Mouse (Mus musculus): ENCODE results near the gene Cnst.

The Cnst gene

GRCm38 (mm10) chr1:179553197-179553948 lies 7.2 kb downstream of the Cnst start:
- DNase-seq (ENCODE audit: extremely low read depth, low read depth): no peak

- no peak for DNase-seq (ENCODE audit: extremely low read depth, low read depth)
Measured at GRCm38 (mm10) chr1:179553949-179554347, 7.8 kb downstream of the Cnst start.

GRCm38 (mm10) chr1:179556921-179557320 lies 10.8 kb downstream of the Cnst start:
- DNase-seq (ENCODE audit: extremely low read depth, low read depth): no peak

GRCm38 (mm10) chr1:179559446-179560194 lies 13.4 kb downstream of the Cnst start:
- DNase-seq (ENCODE audit: extremely low read depth, low read depth): no peak

- no peak for DNase-seq (ENCODE audit: extremely low read depth, low read depth)
Measured at GRCm38 (mm10) chr1:179560845-179561430, 14.8 kb downstream of the Cnst start.

GRCm38 (mm10) chr1:179563211-179563610 lies 17.0 kb downstream of the Cnst start:
- DNase-seq (ENCODE audit: extremely low read depth, low read depth): no peak

- no peak for DNase-seq (ENCODE audit: extremely low read depth, low read depth)
Measured at GRCm38 (mm10) chr1:179563926-179564325, 17.8 kb downstream of the Cnst start.

- no peak for DNase-seq (ENCODE audit: extremely low read depth, low read depth)
Measured at GRCm38 (mm10) chr1:179567558-179567957, 21.4 kb downstream of the Cnst start.

GRCm38 (mm10) chr1:179568690-179569398 lies 22.7 kb downstream of the Cnst start:
- no peak for DNase-seq (ENCODE audit: extremely low read depth, low read depth)

GRCm38 (mm10) chr1:179570482-179570881 lies 24.3 kb downstream of the Cnst start:
- no peak for DNase-seq (ENCODE audit: extremely low read depth, low read depth)

- no peak for DNase-seq (ENCODE audit: extremely low read depth, low read depth)
Measured at GRCm38 (mm10) chr1:179571686-179572085, 25.5 kb downstream of the Cnst start.

GRCm38 (mm10) chr1:179573650-179574206 lies 27.6 kb downstream of the Cnst start:
- DNase-seq (ENCODE audit: extremely low read depth, low read depth): no peak

GRCm38 (mm10) chr1:179578625-179579024 lies 32.5 kb downstream of the Cnst start:
- DNase-seq (ENCODE audit: extremely low read depth, low read depth): no peak

GRCm38 (mm10) chr1:179580200-179580599 lies 34.0 kb downstream of the Cnst start:
- no peak for DNase-seq (ENCODE audit: extremely low read depth, low read depth)

- no peak for DNase-seq (ENCODE audit: extremely low read depth, low read depth)
Measured at GRCm38 (mm10) chr1:179581422-179581821, 35.3 kb downstream of the Cnst start.

GRCm38 (mm10) chr1:179582021-179582433 lies 35.9 kb downstream of the Cnst start:
- DNase-seq (ENCODE audit: extremely low read depth, low read depth): peak; percentile 42

GRCm38 (mm10) chr1:179583090-179583489 lies 36.9 kb downstream of the Cnst start:
- DNase-seq (ENCODE audit: extremely low read depth, low read depth): peak; percentile 47

GRCm38 (mm10) chr1:179584220-179584619 lies 38.0 kb downstream of the Cnst start:
- DNase-seq (ENCODE audit: extremely low read depth, low read depth): no peak

GRCm38 (mm10) chr1:179585646-179586045 lies 39.5 kb downstream of the Cnst start:
- no peak for DNase-seq (ENCODE audit: extremely low read depth, low read depth)

GRCm38 (mm10) chr1:179586430-179587095 lies 40.4 kb downstream of the Cnst start:
- no peak for DNase-seq (ENCODE audit: extremely low read depth, low read depth)

GRCm38 (mm10) chr1:179588230-179588629 lies 42.1 kb downstream of the Cnst start:
- DNase-seq (ENCODE audit: extremely low read depth, low read depth): no peak
